Mouse (Mus musculus) neutrophil, adult 5-6 weeks (primary cell): ENCODE results near the gene Haus2. TPM values are rescaled to one million over a fixed set of nuclear protein-coding genes. Genes with fewer than 3 reads are reported as not detected.

Source experiments
- ATAC-seq: fragments of 151-379, 151-347 bp; 2 replicates; pipeline ENCODE4 v1.8.0; 2017; ENCODE audit warnings: mild to moderate bottlenecking, moderate TSS enrichment; ENCODE audit not compliant: insufficient number of reproducible peaks, poor library complexity, low FRiP score, severe bottlenecking; ENCODE audit errors: extremely low read depth
- total RNA-seq: library from RNA; stranded (forward); fragments of 200-1000 nt; gene quantifications from 2 replicates; pipeline ENCODE4 v1.2.3, GENCODE M21; 2017

Gene Haus2
- total RNA-seq, 1 experiment from 2014 or later = 6.3 TPM

GRCm38 (mm10) chr2:120606021-120606690 is 3.0 kb upstream of the Haus2 start:
- ATAC-seq = no peak

GRCm38 (mm10) chr2:120616279-120617163 is 7.3 kb downstream of the Haus2 start:
- no peak for ATAC-seq

GRCm38 (mm10) chr2:120619538-120619937 is 10.4 kb downstream of the Haus2 start:
- no peak for ATAC-seq

- ATAC-seq = no peak
Measured at GRCm38 (mm10) chr2:120622920-120623319, 13.7 kb downstream of the Haus2 start.

- no peak for ATAC-seq
Measured at GRCm38 (mm10) chr2:120628076-120628865, 19.1 kb downstream of the Haus2 start.

- ATAC-seq = peak; percentile 98
Measured at GRCm38 (mm10) chr2:120628886-120629735, 19.9 kb downstream of the Haus2 start, which contains the start of gene Stard9. Gene Stard9 (plus strand): TSS chr2:120629121.

GRCm38 (mm10) chr2:120630246-120630645 is 21.1 kb downstream of the Haus2 start:
- ATAC-seq = no peak

- ATAC-seq = no peak
Measured at GRCm38 (mm10) chr2:120630655-120631054, 21.5 kb downstream of the Haus2 start.

- ATAC-seq = no peak
Measured at GRCm38 (mm10) chr2:120631521-120631920, 22.3 kb downstream of the Haus2 start.

GRCm38 (mm10) chr2:120631957-120632356 is 22.8 kb downstream of the Haus2 start:
- peak; percentile 37; the same call in 1 of the 2 replicates for ATAC-seq

- no peak for ATAC-seq
Measured at GRCm38 (mm10) chr2:120640835-120641234, 31.7 kb downstream of the Haus2 start.

GRCm38 (mm10) chr2:120643836-120644235 is 34.7 kb downstream of the Haus2 start:
- ATAC-seq = no peak

GRCm38 (mm10) chr2:120646777-120647176 is 37.6 kb downstream of the Haus2 start:
- ATAC-seq = no peak

- ATAC-seq = no peak
Measured at GRCm38 (mm10) chr2:120652256-120652924, 43.2 kb downstream of the Haus2 start.

- ATAC-seq = no peak
Measured at GRCm38 (mm10) chr2:120652925-120653284, 43.7 kb downstream of the Haus2 start.

- no peak for ATAC-seq
Measured at GRCm38 (mm10) chr2:120654693-120655092, 45.5 kb downstream of the Haus2 start.

- ATAC-seq = no peak
Measured at GRCm38 (mm10) chr2:120655905-120656304, 46.7 kb downstream of the Haus2 start.

- ATAC-seq = no peak
Measured at GRCm38 (mm10) chr2:120656711-120657110, 47.5 kb downstream of the Haus2 start.
